Mouse (Mus musculus) liver, adult 2 months (tissue): ENCODE data around the gene Emc3.

ENCODE experiments used
- CTCF ChIP-seq: fragments of 200-500 bp; IDR thresholded peaks from 2 replicates; pipeline ENCODE4 v1.5.1; 2011; ENCODE audit warnings: low read depth, low read length, control low read depth
- POLR2A ChIP-seq: fragments of 200-500 bp; IDR thresholded peaks from 2 replicates; pipeline ENCODE4 v1.6.1; 2011; ENCODE audit warnings: low read length, control low read depth; ENCODE audit not compliant: insufficient read depth; ENCODE audit errors: extremely low read depth

DNA sequence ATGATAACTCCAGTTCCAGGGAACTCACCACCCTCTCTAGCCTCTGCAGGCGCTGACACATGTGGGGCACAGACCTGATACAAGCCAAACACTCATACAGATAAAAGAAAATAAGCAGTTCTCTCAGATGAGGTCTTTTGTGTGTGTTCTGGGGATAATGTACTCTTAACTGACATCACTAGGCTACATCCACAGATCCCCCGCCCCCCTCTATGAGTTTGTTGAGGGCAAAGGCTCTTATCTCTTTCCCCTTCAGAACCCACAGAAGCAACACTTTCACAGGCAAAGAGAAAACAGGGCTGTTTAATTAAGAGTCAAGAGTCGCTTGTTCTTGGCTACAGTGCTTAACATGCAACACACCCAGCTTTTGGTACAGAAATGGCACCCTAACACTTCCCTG is 16.9 kb downstream of the Emc3 start:
- TF ChIP-seq CTCF (no peak), POLR2A (no peak)
